Mouse (Mus musculus) brain, adult 2 months (tissue): Measurements from ENCODE around the gene Klf5.

ENCODE experiments used
- DNase-seq: peaks from one replicate; pipeline ENCODE4 v3.0.0; 2011; ENCODE audit warnings: low read depth, low spot score

Klf5 gene

GRCm38 (mm10) chr14:99309606-99310005 lies 11.1 kb downstream of the Klf5 start:
- DNase-seq = no peak

DNA sequence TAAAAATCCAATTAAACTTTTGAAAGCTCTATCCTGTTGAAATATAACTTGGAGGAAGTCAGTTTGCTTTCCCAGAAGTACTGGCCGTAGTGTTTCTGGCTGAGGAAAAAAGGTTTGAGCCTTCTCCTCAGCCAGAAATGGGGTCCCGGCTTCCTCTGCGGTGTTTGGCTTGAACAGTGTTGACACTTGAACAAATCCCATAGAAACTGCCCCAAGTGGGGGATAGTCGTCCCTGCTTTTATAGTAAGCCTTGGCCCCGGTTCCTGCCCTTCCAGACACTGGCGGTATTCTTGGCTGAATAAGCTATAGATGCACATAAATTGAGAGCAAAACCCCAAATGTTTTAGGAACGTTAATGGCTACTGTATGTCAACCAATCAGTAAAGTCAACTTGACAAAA lies 11.9 kb downstream of the Klf5 start:
- DNase-seq = no peak

DNA sequence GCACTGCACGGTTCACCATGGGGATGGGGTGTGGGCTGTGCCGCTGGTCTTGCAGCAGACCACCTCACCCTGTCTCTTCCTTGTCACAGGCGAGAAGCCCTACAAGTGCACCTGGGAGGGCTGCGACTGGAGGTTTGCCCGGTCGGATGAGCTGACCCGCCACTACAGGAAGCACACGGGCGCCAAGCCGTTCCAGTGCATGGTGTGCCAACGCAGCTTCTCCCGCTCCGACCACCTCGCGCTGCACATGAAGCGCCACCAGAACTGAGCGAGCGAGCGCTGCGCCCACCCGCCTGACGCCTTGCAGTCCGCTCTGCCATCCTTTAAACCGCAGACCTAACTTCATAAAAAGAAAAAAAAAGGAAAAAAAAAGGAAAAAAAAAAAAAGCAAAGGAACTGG lies 14.6 kb downstream of the Klf5 start:
- DNase-seq = no peak

DNA sequence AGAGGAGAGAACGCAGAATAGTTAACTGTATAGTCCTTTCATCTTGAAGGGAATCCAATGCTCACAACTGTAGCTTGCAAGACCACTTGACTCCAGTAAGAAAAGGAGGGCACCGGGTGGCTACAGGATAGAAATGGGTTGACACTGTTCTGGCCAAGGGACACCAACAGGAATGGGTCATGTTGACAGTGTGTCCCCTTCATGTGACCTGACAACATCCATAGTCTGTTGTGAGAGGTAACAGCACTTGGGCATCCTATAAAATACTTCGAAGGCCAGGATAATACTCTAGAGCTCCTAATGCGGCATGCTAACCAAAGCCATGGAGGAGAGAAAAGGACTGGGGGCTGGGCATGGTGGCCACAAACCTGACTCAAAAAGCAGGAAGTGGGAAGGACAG lies 17.8 kb downstream of the Klf5 start:
- no peak for DNase-seq

GRCm38 (mm10) chr14:99320736-99321135 lies 22.2 kb downstream of the Klf5 start:
- DNase-seq = no peak

GRCm38 (mm10) chr14:99323376-99323775 lies 24.9 kb downstream of the Klf5 start:
- no peak for DNase-seq

DNA sequence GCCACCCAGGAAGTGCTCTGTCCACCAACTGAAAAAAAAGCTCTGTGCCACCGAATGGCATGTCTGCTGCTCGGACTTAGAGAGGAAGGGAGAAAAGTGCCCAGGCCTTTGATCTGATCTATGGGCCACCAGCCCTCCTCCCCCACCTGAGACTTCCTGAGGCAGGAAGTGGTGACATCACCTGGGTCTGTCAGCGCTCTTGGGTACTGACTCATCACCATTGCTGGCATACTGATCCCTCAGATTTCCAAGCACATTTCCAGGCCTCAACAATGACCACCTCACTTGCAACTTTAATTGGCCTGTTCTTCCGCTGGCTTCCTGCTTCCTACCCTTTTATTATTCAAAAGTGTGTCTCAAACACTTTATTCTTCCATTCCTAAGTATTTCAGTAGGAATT lies 26.0 kb downstream of the Klf5 start:
- no peak for DNase-seq

DNA sequence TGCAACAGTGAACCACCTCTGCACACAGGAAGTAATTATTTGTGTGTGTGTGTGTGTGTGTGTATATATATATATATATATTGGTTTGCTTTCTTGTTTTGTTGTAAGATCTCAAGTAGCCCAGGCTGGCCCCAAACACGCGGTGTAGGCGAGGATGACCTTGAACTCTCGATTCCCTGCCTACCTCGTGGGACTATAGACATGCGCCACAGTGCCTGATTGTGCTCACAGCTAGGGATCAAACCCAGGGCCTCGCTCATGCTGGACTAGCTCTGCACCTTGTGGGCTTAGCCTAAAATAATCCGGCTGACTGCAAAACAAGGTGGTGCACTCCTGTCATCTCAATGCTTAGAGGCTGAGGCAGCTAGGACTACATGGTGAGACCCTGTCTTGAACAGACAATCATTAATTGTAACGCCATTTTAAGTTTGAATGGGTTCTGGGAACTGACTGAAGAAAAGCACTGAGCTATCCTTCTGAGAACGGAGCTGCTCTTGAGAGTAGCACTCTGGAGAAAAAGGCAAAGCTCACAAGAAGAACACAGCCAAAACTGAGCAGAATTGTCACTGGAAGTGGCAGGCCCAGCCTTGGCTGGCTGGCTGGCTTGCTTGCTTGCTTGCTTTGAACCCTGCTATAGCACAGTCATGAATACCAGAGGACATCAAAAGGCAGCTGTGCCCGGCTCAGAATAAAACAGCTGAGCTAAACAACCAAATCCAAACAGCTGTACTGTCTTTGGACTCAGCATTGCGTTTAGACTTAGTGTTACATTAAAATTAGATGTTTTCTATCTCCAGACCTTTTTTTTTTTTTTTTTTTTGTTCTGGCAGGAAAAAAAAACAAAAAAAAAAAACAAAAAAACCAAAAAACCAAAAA lies 27.3 kb downstream of the Klf5 start:
- DNase-seq = no peak

DNA sequence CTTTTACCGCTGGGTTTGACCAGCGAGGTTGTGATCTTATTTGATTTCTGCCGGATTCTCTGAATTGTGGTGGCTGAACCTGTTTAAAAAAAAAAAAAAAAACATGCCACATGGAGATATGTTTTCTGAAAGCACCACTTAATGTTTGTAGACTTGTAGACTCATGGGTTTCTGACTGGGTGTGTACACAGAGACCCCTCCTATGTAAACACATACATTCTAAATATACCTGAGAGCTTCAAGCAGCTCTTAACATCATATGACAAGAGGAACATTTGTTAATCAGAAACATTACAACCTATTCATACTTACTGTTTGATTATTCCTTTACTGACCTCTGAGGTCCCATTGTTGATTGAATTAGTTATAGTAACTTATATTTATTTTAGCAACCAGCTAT lies 38.1 kb downstream of the Klf5 start:
- no peak for DNase-seq

DNA sequence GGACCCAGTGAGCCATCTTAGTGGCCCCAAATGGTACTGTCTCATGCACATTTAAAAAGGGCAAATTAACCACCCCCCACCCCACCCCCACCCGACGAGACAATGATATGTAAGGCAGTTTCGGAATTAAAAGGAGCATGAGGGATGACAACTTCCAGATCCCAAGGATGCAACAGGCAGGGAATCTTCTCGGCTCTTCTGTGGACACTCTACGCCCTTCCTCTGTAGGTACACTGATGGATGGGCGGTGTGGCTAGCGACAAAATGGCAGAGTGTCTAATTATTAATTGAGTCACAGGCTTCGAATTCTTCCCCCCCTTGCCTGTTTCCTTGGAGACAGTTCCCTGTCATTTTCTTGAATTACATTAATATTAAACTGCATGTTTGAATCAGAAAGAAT lies 40.5 kb downstream of the Klf5 start:
- peak; percentile 10 for DNase-seq

DNA sequence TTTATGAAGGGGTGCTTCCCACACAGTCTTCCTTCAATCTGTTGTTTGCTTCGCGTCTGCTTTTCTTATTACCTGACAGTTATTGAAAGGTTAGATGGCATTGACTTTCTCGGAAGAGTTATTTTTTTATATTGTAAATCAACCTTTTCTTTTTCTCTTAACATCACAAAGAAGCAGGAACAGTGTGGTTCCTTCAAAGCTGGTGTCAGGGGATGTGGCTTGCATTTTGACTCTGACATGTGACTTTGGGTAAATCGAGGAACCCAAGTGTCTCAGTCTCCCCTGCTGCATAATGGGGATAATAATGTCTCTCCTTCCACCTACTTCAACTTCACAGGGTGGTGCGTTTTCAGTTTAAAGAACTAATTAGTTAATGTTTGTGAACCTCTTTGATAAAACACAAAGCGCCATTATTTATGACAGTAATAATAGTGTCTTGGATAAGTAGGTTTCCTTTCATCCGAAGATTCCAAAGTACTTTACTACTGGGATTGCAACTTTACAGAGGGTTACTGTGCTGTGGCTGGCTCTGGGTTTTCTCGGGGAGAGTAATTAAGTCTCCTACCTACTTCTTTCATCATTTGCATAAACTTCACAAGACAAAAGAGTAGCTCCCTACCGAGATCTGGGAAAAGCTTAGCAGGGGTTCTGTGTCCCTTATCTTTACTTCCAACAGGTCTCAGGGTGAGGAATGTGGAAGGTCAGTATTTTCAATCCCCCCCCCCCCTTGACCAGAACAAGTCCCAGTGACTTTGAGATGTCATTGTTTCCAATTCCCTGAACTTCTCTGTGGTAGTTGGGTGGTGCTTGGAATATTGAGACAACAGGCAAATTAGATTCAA lies 41.4 kb downstream of the Klf5 start:
- no peak for DNase-seq

- DNase-seq = no peak
Measured at GRCm38 (mm10) chr14:99340703-99341102, 42.2 kb downstream of the Klf5 start.

DNA sequence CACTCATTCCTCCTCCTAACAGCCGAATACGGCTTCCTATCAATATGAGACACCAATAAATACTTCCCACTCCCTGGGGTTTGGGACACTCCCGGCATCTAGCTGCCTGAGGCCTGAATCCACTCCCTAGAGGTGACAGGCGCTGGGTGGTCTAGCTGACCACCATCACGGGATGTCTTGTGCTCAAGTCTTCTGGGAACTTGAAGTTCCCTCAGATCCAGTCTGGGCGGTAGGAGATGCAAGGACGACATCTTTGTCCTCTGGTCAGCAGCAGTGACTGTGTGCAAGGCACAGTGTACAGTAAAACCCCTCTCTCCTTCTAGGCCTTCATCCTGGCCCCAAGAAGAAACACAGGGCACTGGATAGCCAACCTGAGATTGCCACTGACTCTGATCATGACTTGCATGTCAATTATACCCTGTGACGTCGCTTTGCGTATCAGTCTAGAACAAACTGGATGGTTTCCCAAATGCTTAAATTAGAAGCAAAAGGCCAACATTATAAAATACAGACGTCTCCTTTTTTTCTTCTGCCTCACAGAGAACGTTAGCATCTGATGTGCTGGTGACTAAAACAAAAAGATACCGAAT lies 49.8 kb downstream of the Klf5 start:
- DNase-seq = no peak

- no peak for DNase-seq
Measured at GRCm38 (mm10) chr14:99349606-99350005, 51.1 kb downstream of the Klf5 start.

DNA sequence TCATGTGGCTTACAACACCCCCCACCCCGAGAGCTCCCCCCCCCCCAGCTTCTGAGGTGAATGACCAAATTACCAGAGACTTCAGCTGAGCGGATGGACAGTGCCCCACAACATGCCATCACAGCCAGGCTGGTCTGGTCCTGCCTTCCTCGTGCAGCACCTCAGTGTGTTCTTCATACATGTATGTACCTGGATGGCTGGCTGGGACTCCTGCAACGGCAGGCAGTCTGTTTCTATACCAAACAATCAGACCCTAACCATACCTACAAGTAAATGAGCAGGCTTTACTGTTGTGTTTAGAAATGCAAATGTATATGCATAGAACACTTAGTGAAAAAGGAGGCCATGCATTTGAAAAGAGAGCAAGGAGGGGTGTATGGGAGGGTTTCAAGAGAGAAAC lies 54.5 kb downstream of the Klf5 start:
- DNase-seq = no peak

- no peak for DNase-seq
Measured at GRCm38 (mm10) chr14:99354046-99354445, 55.6 kb downstream of the Klf5 start.

DNA sequence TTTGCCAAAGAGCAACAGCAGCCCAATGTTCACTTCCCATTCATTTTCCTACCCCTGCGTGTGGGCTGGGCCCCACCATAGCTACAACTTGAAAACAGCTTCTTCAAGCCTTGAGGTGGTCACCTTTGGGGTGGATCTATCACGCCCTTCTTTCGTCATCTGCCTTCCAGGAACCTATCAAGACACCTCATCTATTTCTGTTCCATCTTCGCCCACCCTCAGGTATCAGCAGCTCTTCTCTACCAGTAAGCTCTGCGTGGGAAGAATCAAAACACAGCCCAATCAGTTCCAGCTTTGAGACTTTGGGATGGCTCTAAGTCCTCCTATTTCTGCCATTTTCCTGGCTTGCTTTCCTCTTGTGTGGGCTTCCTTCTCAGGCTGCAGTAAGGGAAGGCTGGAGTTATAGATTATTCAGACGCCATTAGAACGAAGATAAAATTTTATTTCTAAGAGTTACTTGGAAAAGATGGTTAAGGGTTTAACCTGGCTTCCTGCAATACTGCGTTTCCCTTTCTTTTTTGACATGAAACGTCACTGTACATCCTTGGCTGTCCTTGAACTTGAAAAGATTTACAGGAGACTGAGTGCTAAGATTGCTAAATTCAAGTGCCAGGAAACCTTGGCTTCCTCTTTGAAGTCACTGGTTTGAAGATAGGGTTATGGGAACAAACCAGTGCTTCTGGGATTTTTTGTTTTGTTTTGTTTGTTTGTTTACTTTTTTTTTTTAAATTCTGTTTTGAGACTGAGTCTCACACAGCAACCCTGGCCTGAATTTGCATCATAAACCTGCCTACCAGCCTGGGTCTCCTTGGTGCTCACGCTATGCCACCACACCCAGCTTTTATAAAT lies 56.5 kb downstream of the Klf5 start:
- no peak for DNase-seq

DNA sequence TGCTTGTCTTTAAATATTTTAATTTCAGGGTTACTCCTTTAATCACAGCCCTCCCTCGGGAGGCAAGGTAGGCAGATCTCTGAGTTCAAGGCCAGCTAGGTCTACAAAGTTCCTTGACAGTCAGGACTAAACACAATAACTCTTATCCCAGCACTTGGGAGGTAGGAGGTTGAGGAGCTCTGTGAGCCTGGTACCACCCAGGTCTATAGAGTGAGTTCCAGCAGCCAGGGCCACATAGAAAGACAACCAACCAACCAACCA lies 57.0 kb downstream of the Klf5 start:
- DNase-seq = no peak

- no peak for DNase-seq
Measured at GRCm38 (mm10) chr14:99362956-99363355, 64.5 kb downstream of the Klf5 start.

DNA sequence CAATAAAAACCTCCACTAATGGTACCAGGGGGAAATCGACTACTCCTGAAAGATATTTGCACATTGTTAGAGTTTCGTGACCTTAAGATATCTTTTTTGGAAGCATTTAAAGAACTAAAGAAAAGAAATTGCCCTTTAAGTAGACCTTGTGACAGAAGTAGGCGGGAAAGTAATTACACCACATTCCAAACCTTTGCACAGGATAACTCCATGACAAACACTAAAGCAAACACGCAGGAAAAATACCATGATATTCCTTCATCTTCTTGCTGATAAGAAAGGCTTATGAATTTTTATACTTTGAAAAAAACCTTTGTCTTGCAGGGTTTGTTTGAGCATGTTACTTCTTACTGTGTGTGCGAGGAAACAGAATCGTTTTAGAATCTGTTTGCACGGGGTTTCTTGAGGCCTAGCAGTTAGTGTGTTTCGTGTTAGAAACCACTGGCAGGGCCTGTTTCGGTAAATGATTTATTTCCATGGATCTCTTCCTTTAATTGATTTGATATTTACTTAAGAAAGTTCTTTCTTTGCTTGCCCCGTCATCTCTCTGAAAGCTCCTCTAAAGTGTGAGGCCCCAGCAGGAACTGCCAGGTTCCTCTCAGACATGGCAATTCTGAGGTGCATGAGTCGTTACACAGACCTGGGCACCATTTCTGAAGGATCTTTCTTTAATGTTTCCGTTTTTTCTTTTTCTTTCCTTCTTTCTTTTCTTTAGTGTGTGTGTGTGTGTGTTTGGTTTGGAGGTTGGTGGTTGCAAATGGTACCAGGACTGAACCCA lies 65.7 kb downstream of the Klf5 start:
- DNase-seq = no peak
